Mouse (Mus musculus) monocyte, adult 2 months (primary cell): ENCODE measurements around the gene Trim71.

Experiments
- DNase-seq, 2 experiments: peaks; one replicate each; pipeline ENCODE4 v3.0.0; 2022; ENCODE audit warnings: low spot score in 2 of 2, low read depth in 1 of 2

Gene Trim71

GRCm38 (mm10) chr9:114560141-114560540, 4.0 kb downstream of the Trim71 start:
- DNase-seq, result no peak

GRCm38 (mm10) chr9:114557086-114557485, 7.1 kb downstream of the Trim71 start:
- DNase-seq, result no peak

- no peak for DNase-seq
Measured at GRCm38 (mm10) chr9:114556276-114556855, 7.8 kb downstream of the Trim71 start.

- no peak for DNase-seq
Measured at GRCm38 (mm10) chr9:114554355-114554979, 9.7 kb downstream of the Trim71 start.

GRCm38 (mm10) chr9:114553828-114554227, 10.3 kb downstream of the Trim71 start:
- no peak for DNase-seq

GRCm38 (mm10) chr9:114550033-114550432, 14.1 kb downstream of the Trim71 start:
- DNase-seq, result no peak

- DNase-seq, result no peak
Measured at GRCm38 (mm10) chr9:114549117-114549516, 15.1 kb downstream of the Trim71 start.

- DNase-seq, result no peak
Measured at GRCm38 (mm10) chr9:114548496-114548895, 15.7 kb downstream of the Trim71 start.

- no peak for DNase-seq
Measured at GRCm38 (mm10) chr9:114547643-114548077, 16.5 kb downstream of the Trim71 start.

GRCm38 (mm10) chr9:114546765-114547164, 17.4 kb downstream of the Trim71 start:
- DNase-seq, result no peak

GRCm38 (mm10) chr9:114544754-114545393, 19.3 kb downstream of the Trim71 start:
- no peak for DNase-seq

- DNase-seq, result no peak
Measured at GRCm38 (mm10) chr9:114543882-114544753, 20.1 kb downstream of the Trim71 start.

- DNase-seq, result no peak
Measured at GRCm38 (mm10) chr9:114541279-114541741, 22.9 kb downstream of the Trim71 start.

GRCm38 (mm10) chr9:114538996-114539563, 25.1 kb downstream of the Trim71 start:
- no peak for DNase-seq

- no peak for DNase-seq
Measured at GRCm38 (mm10) chr9:114536628-114537027, 27.5 kb downstream of the Trim71 start.

GRCm38 (mm10) chr9:114534747-114535517, 29.2 kb downstream of the Trim71 start:
- DNase-seq, result no peak

- no peak for DNase-seq
Measured at GRCm38 (mm10) chr9:114533848-114534247, 30.3 kb downstream of the Trim71 start.

GRCm38 (mm10) chr9:114531276-114531675, 32.9 kb downstream of the Trim71 start:
- no peak for DNase-seq

- DNase-seq, result no peak
Measured at GRCm38 (mm10) chr9:114528680-114529048, 35.5 kb downstream of the Trim71 start.

- no peak for DNase-seq
Measured at GRCm38 (mm10) chr9:114527992-114528679, 36.0 kb downstream of the Trim71 start.
